Comparison of ENCODE assay signal across 10 mouse cellular contexts in genomic region chr9:86694644-86695043, GRCm38 (mm10). TPM values are rescaled to one million over a fixed set of nuclear protein-coding genes. Genes with fewer than 3 reads are reported as not detected.
DNase-seq lines count a peak whose midpoint lies in the region; ATAC-seq and TF ChIP-seq lines count a peak whose summit lies in the region.
"Had no signal": no experiment of that assay in that cellular context is flagged by ENCODE, and none has a peak within 500 bp of the region (broad histone marks: within the 10 kb centered on the region; RNA-seq: fewer than 3 reads in every experiment).

No protein-coding gene starts in this region.

- H3K9me3 ChIP-seq in heart, embryonic 14.5 days (ENCODE audit: control insufficient read depth, low read length), result no peaks in the 10 kb centered on the region
- no peaks in the 10 kb centered on the region for H3K9me3 ChIP-seq in limb, embryonic 12.5 days
- H3K9me3 ChIP-seq: G1E had no signal

- TF ChIP-seq POLR2A in testis, adult 2 months (IDR thresholded peaks at IDR 0.05; ENCODE audit: control insufficient read depth, low read depth, low read length), result no peak

- peak overlapping the region; percentile 84; the same call in 1 of the 2 replicates for H3K9ac ChIP-seq in heart, embryonic 14.5 days (ENCODE audit: low read length)
- H3K9ac ChIP-seq in limb, embryonic 12.5 days (replicated peaks), result no peak overlapping the region

- intact Hi-C loops in left cerebral cortex, postnatal 10 days (cut with DNase I), result loop anchor here (5.0 kb wide), 1 partner anchor 48 kb away; the partner anchor contains the start of gene Prss35

- H3K36me3 ChIP-seq in heart, embryonic 14.5 days (ENCODE audit: control insufficient read depth, insufficient read depth, low read length), result no peaks in the 10 kb centered on the region
- H3K36me3 ChIP-seq in testis, adult 2 months (ENCODE audit: control insufficient read depth, insufficient read depth, low read length), result no peaks in the 10 kb centered on the region
- H3K36me3 ChIP-seq in limb, embryonic 12.5 days, result no peaks in the 10 kb centered on the region
- H3K36me3 ChIP-seq: G1E had no signal

- H3K27me3 ChIP-seq in heart, embryonic 14.5 days (ENCODE audit: control insufficient read depth, insufficient read depth, low read length), result no peaks in the 10 kb centered on the region
- no peaks in the 10 kb centered on the region for H3K27me3 ChIP-seq in testis, adult 2 months (ENCODE audit: control insufficient read depth, insufficient read depth, low read length)
- H3K27me3 ChIP-seq in limb, embryonic 12.5 days, result no peaks in the 10 kb centered on the region; the same call in 1 of the 2 replicates

- 87% methylated on average over 7 of the region's 7 CpGs for WGBS in heart, embryonic 14.5 days
- 92% methylated on average over 7 of the region's 7 CpGs for WGBS in limb, embryonic 12.5 days

- DNase-seq in heart, postnatal 4 days, result no peak
- DNase-seq in testis, postnatal 10 days (ENCODE audit: low spot score), result no peak
- DNase-seq in ovary, postnatal 14 days (ENCODE audit: low spot score), result no peak
- DNase-seq in right cerebral cortex, postnatal 36 days (ENCODE audit: low spot score in 2 of 2), result no peak
- no peak for DNase-seq in left cerebral cortex, postnatal 10 days (ENCODE audit: extremely low spot score in 1 of 2, low spot score in 2 of 2)
- DNase-seq: thymus, postnatal 36 days had no signal

- TF ChIP-seq CTCF in testis, adult 2 months (IDR thresholded peaks at IDR 0.05; ENCODE audit: control insufficient read depth, insufficient read depth, insufficient replicate concordance, low read depth, low read length), result no peak

- H3K4me3 ChIP-seq in heart, embryonic 14.5 days (ENCODE audit: control insufficient read depth in 1 of 2, insufficient read depth in 1 of 2, low read depth in 1 of 2, low read length in 2 of 2), result peak overlapping the region; percentile 15 to 77; a peak in 2 of 4 replicates
- peak overlapping the region; percentile 74 for H3K4me3 ChIP-seq in testis, adult 2 months (ENCODE audit: control insufficient read depth, low read depth, low read length)
- no peak overlapping the region; the same call in 1 of the 2 replicates for H3K4me3 ChIP-seq in limb, embryonic 12.5 days (replicated peaks)

- H3K4me2 ChIP-seq in heart, embryonic 14.5 days (ENCODE audit: low read length), result peak overlapping the region; percentile 72
- H3K4me2 ChIP-seq in limb, embryonic 12.5 days, result peak overlapping the region; percentile 78

- H3K4me1 ChIP-seq in heart, embryonic 14.5 days (ENCODE audit: control insufficient read depth in 2 of 2, insufficient read depth in 2 of 2, low read length in 2 of 2), result peaks cover under 1 to 3% of the 10 kb centered on the region in 2 experiments; a peak in 3 of 4 replicates
- peaks cover 5% of the 10 kb centered on the region; the same call in 1 of the 2 replicates for H3K4me1 ChIP-seq in testis, adult 2 months (ENCODE audit: control insufficient read depth, insufficient read depth, low read length)
- 0 out of 2 replicates have a peak, but pooled peaks cover 3% of the 10 kb centered on the region for H3K4me1 ChIP-seq in limb, embryonic 12.5 days (replicated peaks)

- H3K27ac ChIP-seq in heart, embryonic 14.5 days (replicated peaks in 1 of 2; ENCODE audit: control insufficient read depth in 1 of 2, insufficient read depth in 1 of 2, low read depth in 2 of 2, low read length in 2 of 2), result no peak overlapping the region
- peak overlapping the region; percentile 70; the same call in 1 of the 2 replicates for H3K27ac ChIP-seq in testis, adult 2 months (ENCODE audit: control insufficient read depth, insufficient read depth, low read depth, low read length)
- no peak overlapping the region for H3K27ac ChIP-seq in limb, embryonic 12.5 days

- no peak for ATAC-seq in heart, embryonic 14.5 days (ENCODE audit: insufficient number of reproducible peaks, insufficient read depth, low FRiP score, low read depth)
- no peak for ATAC-seq in limb, embryonic 12.5 days (ENCODE audit: insufficient number of reproducible peaks, insufficient read depth, low FRiP score, low TSS enrichment, low read depth)

RNA-seq across cellular contexts. Expression of gene Me1, which starts 1.1 kb away (rescaled TPM):
- 29.3 and 33.3 TPM in 2 replicates for polyA plus RNA-seq in heart, embryonic 14.5 days (2014; fragmentation: Nextera tagmentation; extraction: Ambion mirVana)
- total RNA-seq in heart, postnatal 4 days (2021), result 10 to 100 TPM; 42.5 to 46.4 TPM
- polyA plus RNA-seq in testis, adult 2 months (2012; rRNA removed), result 134 and 144 TPM in 2 replicates
- 16.8 TPM in 2 replicates for polyA plus RNA-seq in limb, embryonic 12.5 days (2016; fragmentation: Nextera tagmentation; extraction: Ambion mirVana)
- total RNA-seq in left cerebral cortex, postnatal 10 days (2021), result 10 to 100 TPM; 76.3 to 77.7 TPM

RNA-seq across cellular contexts. Expression of gene Prss35, which starts 48.8 kb away (rescaled TPM):
- polyA plus RNA-seq in heart, embryonic 14.5 days (2014; fragmentation: Nextera tagmentation; extraction: Ambion mirVana), result 24.5 and 35.7 TPM in 2 replicates
- 1 to 10 TPM; 6.6 to 7.7 TPM for total RNA-seq in heart, postnatal 4 days (2021)
- polyA plus RNA-seq in testis, adult 2 months (2012; rRNA removed), result 3.2 and 3.8 TPM in 2 replicates
- polyA plus RNA-seq in limb, embryonic 12.5 days (2016; fragmentation: Nextera tagmentation; extraction: Ambion mirVana), result 14.6 and 16.5 TPM in 2 replicates
- 10 to 100 TPM; 11.9 to 15.4 TPM for total RNA-seq in left cerebral cortex, postnatal 10 days (2021)
- polyA plus RNA-seq: G1E had no signal
